Mouse (Mus musculus): ENCODE measurements around the gene Gngt2. TPM values are rescaled to one million over a fixed set of nuclear protein-coding genes. Genes with fewer than 3 reads are reported as not detected.

Gngt2 gene
- total RNA-seq (2015; ENCODE audit: low replicate concordance) (26.3 and 28.1 TPM in 2 replicates), total RNA-seq (2017; ENCODE audit: low replicate concordance) (14.6 and 20.5 TPM in 2 replicates)

DNA sequence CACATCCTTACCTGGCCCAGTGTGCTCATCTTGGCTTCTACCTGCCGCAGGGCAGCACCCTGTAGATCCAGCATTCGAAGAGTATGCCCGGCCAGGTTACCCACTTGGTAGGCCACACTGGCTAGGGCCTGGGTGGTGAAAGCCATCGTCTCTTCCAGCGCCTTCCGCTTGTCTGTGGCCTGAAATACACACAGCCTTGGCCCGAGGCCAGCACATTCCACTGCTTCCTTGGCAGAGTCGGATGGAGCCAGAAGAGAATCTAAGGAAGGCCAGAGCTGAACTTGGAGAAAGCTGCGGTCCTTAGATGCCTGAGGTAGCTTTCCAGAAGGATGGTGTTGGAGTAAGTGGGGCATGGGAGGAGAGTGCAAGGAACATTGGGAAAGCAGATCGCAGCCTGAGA, at the start of gene Gngt2:
TSS of gene Gngt2 (plus strand) at position 158 of the 400 bp plus-strand sequence.
- ATAC-seq (replicated peaks; ENCODE audit: low FRiP score, poor library complexity, severe bottlenecking) = no peak

DNA sequence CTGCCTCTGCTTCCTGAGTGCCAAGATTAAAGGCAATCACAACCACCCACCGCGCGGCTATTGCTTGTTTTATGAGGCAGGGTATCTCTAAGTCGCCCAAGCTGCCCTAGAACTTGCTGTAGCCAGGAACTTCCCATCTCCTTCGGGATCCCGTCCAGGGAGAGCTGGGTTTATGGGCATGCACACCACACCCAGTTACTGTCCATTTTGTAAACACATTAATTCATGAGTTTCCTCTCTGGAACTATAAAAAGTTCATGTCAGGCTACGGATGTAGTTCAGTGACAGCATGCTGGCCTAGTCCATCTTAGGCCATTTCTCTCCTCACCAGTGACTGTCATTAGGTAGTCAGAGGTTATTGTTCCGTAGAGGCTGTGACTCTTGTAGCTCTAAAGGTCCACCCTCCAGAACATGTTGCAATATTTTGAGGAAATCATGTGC, 47.5 kb upstream of the Gngt2 start:
- ATAC-seq (replicated peaks; ENCODE audit: low FRiP score, poor library complexity, severe bottlenecking) = no peak

DNA sequence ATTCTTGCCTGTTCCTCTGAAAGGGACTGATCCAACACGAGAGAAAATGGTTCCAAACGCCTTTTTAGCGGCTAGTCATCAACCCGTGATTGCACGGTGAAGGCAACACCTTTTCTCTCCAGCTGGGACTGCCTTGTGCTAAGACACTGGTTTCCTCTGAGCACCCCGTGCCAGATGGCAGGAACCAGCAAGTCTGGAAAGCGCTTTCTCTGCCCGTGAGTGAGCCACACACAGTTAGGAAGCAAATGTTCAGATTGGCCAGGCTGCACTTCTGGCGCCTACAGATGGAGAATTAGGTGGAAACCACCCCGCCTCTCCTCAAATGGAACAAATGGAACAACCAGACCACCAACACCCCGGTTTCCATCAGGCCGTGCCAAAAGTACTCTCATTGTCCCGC, 45.2 kb upstream of the Gngt2 start:
- no peak for ATAC-seq (replicated peaks; ENCODE audit: low FRiP score, poor library complexity, severe bottlenecking)

DNA sequence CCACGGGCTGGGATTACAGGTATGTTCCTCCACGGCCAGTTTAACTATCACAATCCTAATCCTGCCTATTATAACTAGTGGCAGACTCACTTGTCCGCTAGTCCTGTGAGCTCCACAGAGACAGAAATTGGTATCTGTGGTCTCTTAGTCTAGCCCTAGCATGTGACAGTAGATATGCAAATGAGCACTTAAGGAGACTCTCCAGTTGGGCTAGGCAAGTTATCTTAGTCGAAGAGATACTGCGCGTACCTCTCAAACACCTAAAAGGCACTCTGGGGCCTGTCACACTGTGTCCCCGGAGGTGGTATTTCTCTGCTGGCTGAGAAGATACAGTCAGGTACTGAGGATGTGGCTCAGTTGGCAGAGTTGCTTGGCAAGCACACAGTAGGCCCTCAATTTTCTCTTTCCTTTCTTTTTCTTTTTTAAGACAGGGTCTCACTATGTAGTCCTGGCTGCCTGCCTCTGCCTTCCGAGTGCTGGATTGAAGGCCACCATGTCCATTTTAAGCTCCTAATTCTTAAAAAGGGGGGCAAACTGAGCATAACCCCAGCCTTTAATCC, 44.0 kb upstream of the Gngt2 start:
- peak; percentile 92 for ATAC-seq (replicated peaks; ENCODE audit: low FRiP score, poor library complexity, severe bottlenecking)

DNA sequence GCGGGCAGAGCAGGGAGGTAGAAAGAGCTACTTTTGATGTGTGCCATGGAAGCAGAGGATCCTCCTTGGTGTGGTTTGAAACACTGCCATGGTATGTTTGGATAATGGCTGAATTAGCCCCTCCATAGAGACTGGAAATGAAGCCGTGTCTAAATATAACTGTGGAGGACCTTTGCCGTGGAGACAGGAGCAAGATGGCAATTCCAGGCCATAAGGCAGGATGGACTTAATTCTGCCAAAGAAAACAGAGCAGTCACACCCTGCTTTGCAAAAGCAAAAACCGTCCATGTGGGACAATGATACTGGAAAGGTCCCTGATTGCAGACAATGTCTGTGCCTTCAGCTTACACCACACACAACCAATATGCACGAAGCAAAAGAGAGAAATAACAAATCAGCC, 42.8 kb upstream of the Gngt2 start:
- ATAC-seq (replicated peaks; ENCODE audit: low FRiP score, poor library complexity, severe bottlenecking) = no peak

DNA sequence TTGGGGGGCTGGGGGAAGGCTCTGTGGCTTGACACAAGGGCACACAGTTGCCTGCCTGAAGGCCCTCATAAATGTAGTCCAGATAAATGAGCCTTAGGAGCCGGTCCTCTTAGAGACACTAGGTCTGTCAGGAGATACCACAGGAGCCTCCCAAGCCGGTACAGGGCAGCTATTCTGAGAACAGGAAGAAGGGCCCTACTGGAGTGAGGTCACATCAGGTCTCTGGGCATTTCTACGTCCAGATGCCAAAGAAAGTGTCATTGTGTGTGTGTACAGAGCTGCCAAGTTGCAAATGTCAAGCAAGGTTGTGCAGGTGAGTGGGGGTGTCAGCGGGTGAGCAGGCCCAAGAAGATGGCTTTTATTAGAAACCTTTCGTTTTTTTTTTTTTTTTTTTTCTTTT, 41.4 kb upstream of the Gngt2 start:
- no peak for ATAC-seq (replicated peaks; ENCODE audit: low FRiP score, poor library complexity, severe bottlenecking)

DNA sequence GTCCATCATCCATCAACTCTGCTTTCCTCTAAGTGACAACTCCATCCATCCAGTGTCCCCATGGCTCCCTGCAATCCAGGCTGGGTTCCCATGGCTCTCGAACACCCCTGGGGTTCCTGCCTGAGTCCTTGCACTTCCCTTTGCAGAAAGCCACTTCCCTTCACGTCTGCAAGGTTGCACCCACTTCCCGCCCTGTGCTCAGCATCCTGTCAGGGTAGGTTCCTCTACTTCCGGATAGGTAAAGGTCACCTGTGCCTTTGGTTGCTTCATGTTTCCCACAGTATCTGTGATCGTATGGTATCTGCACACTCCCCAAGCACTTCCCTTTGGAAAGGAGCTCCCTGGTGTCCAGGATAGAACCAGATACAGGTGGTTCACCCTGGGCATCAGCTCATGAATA, 32.0 kb upstream of the Gngt2 start:
- ATAC-seq (replicated peaks; ENCODE audit: low FRiP score, poor library complexity, severe bottlenecking) = no peak

DNA sequence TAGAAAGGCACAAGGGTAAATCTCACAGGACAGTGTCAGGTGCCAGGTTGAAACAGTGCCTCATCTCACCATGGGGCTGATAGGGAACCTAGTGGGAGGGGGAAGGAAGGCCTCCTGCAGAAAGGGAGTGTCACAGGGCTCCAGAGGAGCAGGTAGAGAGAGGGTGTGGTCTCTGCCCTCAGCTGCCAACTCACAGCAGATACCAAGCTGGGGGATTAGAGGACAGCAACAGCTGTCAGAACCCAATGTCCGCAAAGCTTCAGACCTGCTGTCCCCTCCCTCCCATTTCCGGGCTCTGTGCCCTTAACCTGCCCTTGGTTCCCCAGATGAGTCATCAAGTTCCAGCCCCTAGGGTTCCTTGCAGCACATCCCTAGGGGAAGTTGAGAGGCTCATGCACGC, 31.5 kb upstream of the Gngt2 start:
- peak; percentile 72 for ATAC-seq (replicated peaks; ENCODE audit: low FRiP score, poor library complexity, severe bottlenecking)

DNA sequence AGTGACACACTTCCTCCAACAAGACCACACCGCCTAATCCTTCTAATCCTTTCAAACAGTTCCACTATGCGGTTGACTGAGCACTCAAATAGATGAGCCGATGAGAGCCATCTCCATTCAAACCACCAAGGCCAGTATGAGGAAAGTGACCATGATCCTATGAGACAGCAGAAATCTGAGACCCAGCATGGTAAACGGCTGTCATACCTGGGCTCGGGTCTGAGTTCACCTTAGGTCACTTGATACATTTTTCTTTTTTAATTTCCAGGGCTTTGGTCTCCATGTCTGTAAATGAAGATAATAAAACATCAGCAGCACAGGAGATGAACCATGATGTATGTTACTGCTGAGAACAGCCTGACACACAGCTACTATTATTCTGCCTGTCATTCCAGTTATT, 29.1 kb upstream of the Gngt2 start:
- peak; percentile 8 for ATAC-seq (replicated peaks; ENCODE audit: low FRiP score, poor library complexity, severe bottlenecking)

DNA sequence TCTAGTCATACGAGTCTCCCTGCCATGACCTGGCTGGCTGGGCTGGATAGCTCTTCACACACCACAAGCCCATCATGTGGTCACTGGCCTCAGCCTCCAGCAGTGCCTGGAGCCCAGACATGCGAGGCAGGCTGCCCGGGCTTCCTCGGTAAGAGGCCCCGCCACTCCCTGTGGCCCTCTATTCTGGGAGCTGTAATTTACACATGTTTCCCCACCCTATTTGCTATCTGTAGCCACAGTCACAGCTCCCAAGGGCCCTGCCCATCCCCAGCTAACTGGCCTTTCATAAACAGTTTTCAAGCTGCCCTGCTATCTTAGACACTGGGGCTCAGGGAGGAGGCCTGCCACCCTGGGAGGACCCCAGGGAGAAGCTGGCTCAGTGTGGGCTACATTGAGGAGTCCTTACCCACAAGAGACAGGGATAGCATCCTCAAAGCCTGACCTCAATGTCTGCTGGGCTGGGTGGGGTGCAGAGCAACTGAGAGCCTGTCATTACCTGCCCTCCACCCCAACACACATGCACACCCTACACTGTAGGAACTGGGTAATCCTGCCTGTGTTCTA, 28.5 kb upstream of the Gngt2 start:
- ATAC-seq (replicated peaks; ENCODE audit: low FRiP score, poor library complexity, severe bottlenecking) = peak; percentile 83

DNA sequence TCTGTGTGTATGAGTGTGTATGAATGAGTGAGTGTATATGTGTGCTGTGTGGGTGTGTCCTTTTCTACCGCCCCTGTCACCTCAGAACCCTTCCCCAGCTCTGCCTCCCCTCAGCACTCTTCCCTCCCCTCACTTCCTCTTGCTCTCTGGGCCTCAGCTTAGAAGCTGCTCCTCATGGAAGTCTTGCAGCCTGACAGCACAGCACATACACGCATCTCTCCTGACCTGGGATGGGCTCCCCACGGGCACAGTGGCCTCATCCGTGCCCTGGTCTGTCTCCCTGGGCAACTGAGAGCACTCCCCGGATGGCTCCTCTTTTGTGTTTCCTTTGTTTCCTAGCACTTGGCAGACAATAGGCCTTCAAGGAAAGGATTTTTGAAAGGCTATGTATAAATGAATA, 27.4 kb upstream of the Gngt2 start:
- ATAC-seq (replicated peaks; ENCODE audit: low FRiP score, poor library complexity, severe bottlenecking) = no peak

DNA sequence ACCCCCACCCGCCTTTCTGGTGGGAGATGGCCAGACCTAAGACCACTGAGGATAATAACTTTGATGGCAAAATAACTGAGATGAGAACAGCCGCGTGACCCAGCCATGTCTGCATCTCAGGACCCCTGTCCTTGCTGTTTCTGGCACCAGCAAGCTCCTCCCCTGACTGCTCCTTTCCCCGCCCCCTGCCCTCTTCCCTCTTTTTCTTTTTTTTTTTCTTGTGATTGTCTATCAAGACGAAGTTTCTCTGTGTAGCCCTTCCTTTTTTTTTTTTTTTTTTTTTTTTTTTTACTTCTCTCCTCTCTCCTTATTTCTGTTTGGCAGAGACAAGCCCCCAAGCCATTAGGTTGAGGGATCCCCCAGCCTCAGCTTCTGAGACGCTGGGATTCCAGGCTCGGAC, 26.2 kb upstream of the Gngt2 start:
- no peak for ATAC-seq (replicated peaks; ENCODE audit: low FRiP score, poor library complexity, severe bottlenecking)

DNA sequence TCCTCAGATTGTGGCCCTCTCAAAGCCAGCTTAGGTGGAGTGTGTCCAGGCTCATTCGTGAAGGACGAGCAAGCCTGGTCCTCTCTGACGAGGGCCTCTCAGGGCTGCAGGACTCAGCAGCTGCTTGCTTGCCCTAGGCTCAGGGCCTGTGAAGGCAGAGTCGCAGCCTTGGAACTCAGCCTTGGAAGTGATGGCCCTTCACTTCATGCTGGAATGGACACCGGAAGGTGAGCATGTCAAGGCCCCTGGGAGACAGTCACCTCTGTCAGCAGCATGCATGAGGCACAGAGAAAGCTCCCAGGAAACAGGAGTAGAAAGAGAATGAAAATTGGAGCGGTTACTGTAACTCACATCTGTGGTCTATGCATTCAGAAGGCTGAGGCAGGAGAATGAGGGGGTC, 25.3 kb upstream of the Gngt2 start:
- no peak for ATAC-seq (replicated peaks; ENCODE audit: low FRiP score, poor library complexity, severe bottlenecking)

DNA sequence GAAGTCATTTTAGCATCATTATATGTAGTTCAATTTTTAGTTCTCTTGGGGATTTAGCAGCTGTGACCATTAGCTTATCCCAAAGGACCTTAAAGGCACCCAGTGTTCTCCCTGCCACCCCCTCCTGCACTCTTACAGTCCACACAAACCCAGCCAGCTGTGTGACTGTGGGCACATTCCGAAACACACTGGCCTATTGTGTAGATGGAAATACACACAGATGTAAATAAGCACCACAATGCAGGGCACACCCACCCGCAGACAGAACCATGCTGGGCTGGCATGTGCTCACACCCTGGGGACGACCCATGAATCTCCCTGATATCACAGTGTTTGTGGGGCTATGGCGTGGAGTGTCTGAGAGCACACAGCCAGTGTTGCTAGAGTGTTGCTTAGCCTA, 24.8 kb upstream of the Gngt2 start:
- no peak for ATAC-seq (replicated peaks; ENCODE audit: low FRiP score, poor library complexity, severe bottlenecking)

DNA sequence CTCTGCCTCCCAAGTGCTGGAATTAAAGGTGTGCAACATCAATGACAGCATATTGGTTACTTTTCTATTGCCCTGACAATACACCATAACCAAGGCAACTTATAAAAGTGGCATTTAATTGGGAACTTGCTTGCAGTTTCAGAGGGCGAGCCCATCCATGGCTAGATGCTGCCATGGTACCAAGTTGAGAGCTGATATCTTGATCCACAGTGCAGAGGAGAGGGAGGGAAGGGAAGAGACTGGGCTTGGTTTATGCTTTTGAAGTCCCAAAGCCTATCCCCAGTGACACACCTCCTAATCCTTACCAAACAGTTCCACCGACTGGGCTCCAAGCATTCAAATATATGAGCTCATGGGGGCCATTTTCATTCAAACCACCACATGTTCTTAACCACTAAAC, 22.9 kb upstream of the Gngt2 start:
- no peak for ATAC-seq (replicated peaks; ENCODE audit: low FRiP score, poor library complexity, severe bottlenecking)

DNA sequence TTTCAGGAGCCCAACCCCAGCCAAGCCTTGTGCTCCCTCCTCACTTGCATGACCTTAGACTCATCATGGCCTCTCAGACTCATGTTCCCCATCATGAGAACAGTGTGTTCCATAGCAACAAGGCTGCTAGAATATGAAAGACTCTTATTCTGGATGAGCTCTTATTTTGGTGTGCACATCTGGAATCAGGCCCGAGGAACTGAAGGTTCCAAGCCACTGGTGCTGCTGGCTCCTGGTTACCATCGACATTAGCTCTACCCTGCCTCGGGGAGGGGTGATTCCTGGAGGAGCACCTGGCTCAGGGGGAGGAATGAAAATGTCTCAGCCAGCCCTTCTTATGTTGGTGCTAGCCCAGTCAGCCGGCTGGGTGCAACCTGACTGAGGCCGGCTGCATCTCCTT, 22.2 kb upstream of the Gngt2 start:
- ATAC-seq (replicated peaks; ENCODE audit: low FRiP score, poor library complexity, severe bottlenecking) = no peak

DNA sequence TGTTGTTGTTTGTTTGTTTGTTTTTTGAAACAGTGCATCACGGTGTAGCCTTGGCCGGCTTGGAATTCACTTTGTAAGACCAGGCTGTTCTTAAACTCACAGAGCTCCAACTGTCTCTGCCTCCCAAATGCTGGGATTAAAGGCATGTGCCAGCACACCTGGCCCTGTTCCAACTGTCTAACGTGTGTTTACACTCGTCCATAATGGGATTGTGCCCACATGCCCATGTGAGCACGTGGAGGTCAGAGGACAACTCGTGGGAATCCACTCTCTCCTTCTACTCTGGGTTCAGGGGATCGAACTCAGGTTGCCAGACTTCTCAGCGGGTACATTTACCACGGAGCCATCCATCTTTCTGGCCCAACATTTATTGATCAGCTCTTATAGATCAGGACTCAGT, 21.6 kb upstream of the Gngt2 start:
- no peak for ATAC-seq (replicated peaks; ENCODE audit: low FRiP score, poor library complexity, severe bottlenecking)

DNA sequence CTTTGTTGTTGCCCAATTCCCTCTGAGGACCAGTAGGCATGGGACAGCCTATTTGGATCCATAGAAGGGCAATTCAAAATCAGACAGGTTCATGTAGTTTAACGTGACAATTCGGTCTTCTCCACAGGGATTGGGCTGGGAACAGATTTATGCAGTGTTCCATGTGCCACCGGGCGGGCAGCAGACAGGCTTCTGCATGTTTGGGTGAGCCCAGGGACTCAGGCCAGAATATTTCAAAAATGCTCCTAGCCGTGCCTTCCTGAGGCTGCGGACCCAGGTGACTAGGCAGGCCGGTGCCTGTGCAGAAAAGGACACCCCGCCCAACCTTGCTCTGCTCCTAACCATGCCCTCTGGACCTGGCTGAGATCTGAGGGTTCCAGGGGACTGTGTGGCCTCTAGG, 17.9 kb upstream of the Gngt2 start:
- no peak for ATAC-seq (replicated peaks; ENCODE audit: low FRiP score, poor library complexity, severe bottlenecking)

DNA sequence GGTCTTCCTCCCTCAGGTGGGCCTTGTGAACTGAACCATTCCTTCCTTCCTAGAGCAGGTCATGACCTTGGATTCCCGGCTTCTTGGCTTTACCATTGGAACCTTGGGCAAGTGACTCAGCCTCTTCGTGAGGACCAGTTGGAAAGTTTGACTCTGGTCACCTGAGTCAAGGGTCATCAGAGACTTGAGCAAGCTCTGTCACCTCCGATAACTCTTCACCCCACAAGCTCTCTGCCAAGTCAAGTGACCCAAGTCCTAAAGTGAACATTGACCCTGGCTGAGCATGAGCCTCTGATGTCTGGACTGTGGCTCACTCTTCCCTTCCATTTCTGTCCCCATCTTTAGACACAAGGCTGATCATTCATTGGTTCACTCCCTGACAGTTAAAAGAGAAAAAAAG, 15.5 kb upstream of the Gngt2 start:
- ATAC-seq (replicated peaks; ENCODE audit: low FRiP score, poor library complexity, severe bottlenecking) = no peak

DNA sequence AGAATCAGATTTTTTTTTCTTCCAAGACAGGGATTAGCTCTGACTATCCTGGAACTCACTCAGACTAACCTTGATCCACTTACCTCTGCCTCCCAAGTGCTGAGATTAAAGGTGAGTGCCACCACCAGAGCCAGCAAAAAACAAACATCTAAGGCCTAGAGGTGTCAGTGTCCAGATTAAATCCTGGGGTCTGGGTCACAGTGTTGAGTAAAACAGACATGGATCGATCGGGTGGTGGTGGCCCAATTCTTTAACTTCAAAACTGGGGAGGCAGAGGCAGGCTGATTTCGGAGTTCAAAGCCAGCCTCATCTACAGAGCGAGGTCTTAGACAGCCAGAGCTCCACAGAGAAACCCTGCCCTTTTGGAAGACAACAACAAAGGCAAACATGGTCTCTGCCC, 14.6 kb upstream of the Gngt2 start:
- no peak for ATAC-seq (replicated peaks; ENCODE audit: low FRiP score, poor library complexity, severe bottlenecking)

DNA sequence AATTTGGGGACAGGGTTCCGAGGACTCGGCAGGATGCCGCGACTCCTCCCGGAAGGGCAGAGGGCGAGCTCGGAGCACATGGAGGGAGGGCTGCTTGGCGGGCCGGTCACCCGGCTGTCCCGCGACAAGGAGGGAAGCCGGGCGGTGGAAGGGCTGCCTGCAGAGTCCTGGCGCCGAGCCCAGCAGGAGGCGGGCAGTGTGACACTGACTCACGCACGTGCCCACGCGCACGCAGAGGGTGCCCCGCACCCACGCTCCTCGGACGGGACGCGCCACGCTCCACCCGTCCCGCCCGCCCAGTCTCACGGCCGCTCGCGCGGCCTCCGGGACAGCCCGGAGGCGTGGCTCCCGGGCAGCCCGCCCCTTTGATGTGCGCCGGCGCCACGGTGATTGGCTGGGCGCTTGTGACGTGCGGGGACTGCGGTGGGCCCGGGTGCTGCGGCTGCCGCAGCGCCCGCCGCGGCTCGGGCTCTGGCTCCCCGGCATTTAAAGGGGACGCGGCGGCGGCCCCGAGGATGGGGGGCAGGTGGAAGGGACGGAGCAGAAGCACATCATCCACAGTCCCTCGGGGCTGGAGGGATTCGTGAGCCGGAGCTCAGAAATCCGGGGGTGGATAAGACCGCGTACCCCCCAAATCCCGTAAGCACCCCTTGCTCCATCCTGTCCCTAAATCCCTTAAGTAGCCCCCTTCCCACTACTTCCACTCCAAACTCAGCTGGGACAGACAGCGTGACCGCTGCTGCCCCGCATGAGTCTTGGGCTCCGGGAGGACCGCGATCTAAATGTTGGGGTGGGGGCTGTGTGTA, 12.7 kb upstream of the Gngt2 start, which contains the start of gene Phospho1:
TSS of gene Phospho1 (plus strand) at position 429 of the 806 bp plus-strand sequence.
- ATAC-seq (replicated peaks; ENCODE audit: low FRiP score, poor library complexity, severe bottlenecking) = peak; percentile 89
